Mouse (Mus musculus) cerebral cortex, adult 2 months (tissue): ENCODE results near the gene Gm765.

ENCODE experiments used
- WGBS: fragments of 180-500 bp; shearing (Covaris S2); methylation state at CpG from one replicate; pipeline ENCODE4 v1.1.7; 2018; 5-methylcytosine and 5-hydroxymethylcytosine counted together

Gene Gm765

GRCm38 (mm10) chr6:98342654-98343053, at the start of gene Gm765:
Gene Gm765, minus strand, starts transcription at chr6:98342754.
- 80% methylated on average over 5 of the region's 5 CpGs for WGBS

- 40% methylated on average over 8 of the region's 8 CpGs for WGBS
These were observed 42.9 kb upstream of the Gm765 start for GRCm38 (mm10) chr6:98385487-98385886.

- WGBS: 16% methylated on average over 8 of the region's 8 CpGs
These were observed 41.9 kb upstream of the Gm765 start for GRCm38 (mm10) chr6:98384431-98384830.

GRCm38 (mm10) chr6:98383411-98383810, 40.9 kb upstream of the Gm765 start:
- WGBS: 23% methylated on average over 6 of the region's 6 CpGs

- 55% methylated on average over 4 of the region's 4 CpGs for WGBS
These were observed 23.6 kb upstream of the Gm765 start for GRCm38 (mm10) chr6:98366199-98366598.

GRCm38 (mm10) chr6:98355271-98355670, 12.7 kb upstream of the Gm765 start:
- WGBS: 86% methylated on average over 5 of the region's 5 CpGs

GRCm38 (mm10) chr6:98353285-98353684, 10.7 kb upstream of the Gm765 start:
- WGBS: 64% methylated on average over 3 of the region's 3 CpGs

GRCm38 (mm10) chr6:98332714-98333113, 9.8 kb downstream of the Gm765 start:
- WGBS: 89% methylated on average over 2 of the region's 2 CpGs

GRCm38 (mm10) chr6:98311659-98312058, 30.9 kb downstream of the Gm765 start:
- 93% methylated on average over 5 of the region's 5 CpGs for WGBS

GRCm38 (mm10) chr6:98307647-98308046, 34.9 kb downstream of the Gm765 start:
- WGBS: 65% methylated on average over 3 of the region's 3 CpGs

GRCm38 (mm10) chr6:98307159-98307558, 35.4 kb downstream of the Gm765 start:
- 85% methylated on average over 7 of the region's 7 CpGs for WGBS

- WGBS: 89% methylated on average over 5 of the region's 5 CpGs
These were observed 50.5 kb downstream of the Gm765 start for GRCm38 (mm10) chr6:98292064-98292463.

- 30% methylated on average over 3 of the region's 3 CpGs for WGBS
These were observed 54.2 kb downstream of the Gm765 start for GRCm38 (mm10) chr6:98288316-98288715.

GRCm38 (mm10) chr6:98287521-98287920, 55.0 kb downstream of the Gm765 start:
- 36% methylated on average over 6 of the region's 6 CpGs for WGBS

- WGBS: 47% methylated on average over 2 of the region's 2 CpGs
These were observed 57.4 kb downstream of the Gm765 start for GRCm38 (mm10) chr6:98285190-98285589.

- 54% methylated on average over 4 of the region's 4 CpGs for WGBS
These were observed 59.8 kb downstream of the Gm765 start for GRCm38 (mm10) chr6:98282791-98283190.

GRCm38 (mm10) chr6:98271553-98271952, 71.0 kb downstream of the Gm765 start:
- WGBS: 82% methylated on average over 1 of the region's 1 CpGs

GRCm38 (mm10) chr6:98262961-98263360, 79.6 kb downstream of the Gm765 start:
- 61% methylated on average over 2 of the region's 2 CpGs for WGBS

- 24% methylated on average over 2 of the region's 2 CpGs for whole genome bisulfite sequencing
These were observed 83.5 kb downstream of the Gm765 start for GRCm38 (mm10) chr6:98259016-98259415.

- WGBS: 53% methylated on average over 2 of the region's 2 CpGs
These were observed 96.1 kb downstream of the Gm765 start for GRCm38 (mm10) chr6:98246449-98246848.

- 48% methylated on average over 6 of the region's 6 CpGs for WGBS
These were observed 99.4 kb downstream of the Gm765 start for GRCm38 (mm10) chr6:98243186-98243585.

- WGBS: 58% methylated on average over 8 of the region's 8 CpGs
These were observed 101.8 kb downstream of the Gm765 start for GRCm38 (mm10) chr6:98240561-98241272.

- 88% methylated on average over 3 of the region's 3 CpGs for WGBS
These were observed 108.5 kb downstream of the Gm765 start for GRCm38 (mm10) chr6:98234097-98234496.

GRCm38 (mm10) chr6:98223923-98224322, 118.6 kb downstream of the Gm765 start:
- WGBS: 79% methylated on average over 8 of the region's 8 CpGs
